Mouse (Mus musculus) ES-E14 (cell line): Measurements from ENCODE around the gene Snap91. TPM values are rescaled to one million over a fixed set of nuclear protein-coding genes. Genes with fewer than 3 reads are reported as not detected.

Source experiments
- DNase-seq: peaks from one replicate; pipeline ENCODE4 v3.0.0-alpha.2; 2013; ENCODE audit warnings: low read depth, low spot score
- H3K27ac ChIP-seq: 2 replicates; pipeline ENCODE4 v1.5.1; 2012; ENCODE audit warnings: low read depth, mild to moderate bottlenecking, low read length, moderate library complexity, mixed read lengths; ENCODE audit not compliant: poor library complexity, insufficient read depth, severe bottlenecking
- H3K36me3 ChIP-seq: 2 replicates; pipeline ENCODE4 v1.6.1; 2012; ENCODE audit warnings: mild to moderate bottlenecking, low read length, moderate library complexity, mixed read lengths; ENCODE audit not compliant: control insufficient read depth, poor library complexity, insufficient read depth, severe bottlenecking
- H3K4me1 ChIP-seq, 2 experiments: fragments of 150-350 bp in 1 of 2; sonication (generic) in 1 of 2; 2 replicates each; pipeline ENCODE4 v1.6.1; 2012; ENCODE audit warnings: low read length in 2 of 2, mild to moderate bottlenecking in 1 of 2, mixed read lengths in 1 of 2; ENCODE audit not compliant: control insufficient read depth in 2 of 2, insufficient read depth in 2 of 2, poor library complexity in 1 of 2
- H3K4me3 ChIP-seq, 2 experiments: fragments of 150-350 bp in 1 of 2; sonication (generic) in 1 of 2; 2 replicates each; pipeline ENCODE4 v1.5.1; 2012; ENCODE audit warnings: low read length in 2 of 2, low read depth in 1 of 2, mild to moderate bottlenecking in 1 of 2, mixed read lengths in 1 of 2; ENCODE audit not compliant: insufficient read depth in 1 of 2, poor library complexity in 1 of 2, severe bottlenecking in 1 of 2
- H3K9ac ChIP-seq: 2 replicates; pipeline ENCODE4 v1.6.1; 2012; ENCODE audit warnings: low read depth, mild to moderate bottlenecking, low read length, mixed read lengths; ENCODE audit not compliant: poor library complexity, insufficient read depth, severe bottlenecking
- H3K9me3 ChIP-seq: fragments of 150-350 bp; sonication (generic); 2 replicates; pipeline ENCODE4 v1.6.1; 2012; ENCODE audit warnings: low read depth, mild to moderate bottlenecking, low read length; ENCODE audit not compliant: control insufficient read depth, insufficient read depth
- CHD2 ChIP-seq: IDR thresholded peaks from 2 replicates; pipeline ENCODE4 v1.6.1; 2014; ENCODE audit warnings: mild to moderate bottlenecking, low read depth, low read length, inconsistent platforms
- HCFC1 ChIP-seq: IDR thresholded peaks from 2 replicates; pipeline ENCODE4 v1.6.1; 2012; ENCODE audit warnings: low read length, inconsistent platforms, borderline replicate concordance; ENCODE audit not compliant: insufficient read depth
- MAFK ChIP-seq: IDR thresholded peaks from 2 replicates; pipeline ENCODE4 v1.6.1; 2014; ENCODE audit warnings: mild to moderate bottlenecking, low read depth, low read length, inconsistent platforms; ENCODE audit not compliant: insufficient read depth
- ZC3H11A ChIP-seq: IDR thresholded peaks from 2 replicates; pipeline ENCODE4 v1.6.1; 2012; ENCODE audit warnings: low read depth, mild to moderate bottlenecking, inconsistent platforms, low read length, borderline replicate concordance
- ZNF384 ChIP-seq: IDR thresholded peaks from 2 replicates; pipeline ENCODE4 v1.6.1; 2012; ENCODE audit warnings: low read depth, low read length, inconsistent platforms
- in situ Hi-C, 2 experiments: fragments of 600-800 bp; cut with MboI; formaldehyde crosslinking; loops; one replicate each; pipeline ENCODE4 v1.15.1; 2025; ENCODE audit warnings: low sequenced_read_pairs in 2 of 2, inconsistent platforms in 1 of 2; ENCODE audit not compliant: unreplicated experiment in 2 of 2
- total RNA-seq: library from RNA; depleted of rRNA; stranded (reverse); fragments of 300-350 nt; gene quantifications from 2 replicates; pipeline ENCODE4 v1.2.3, GENCODE M21; 2012

Snap91 gene
- total RNA-seq, 1 experiment, result 0.80 TPM

DNA sequence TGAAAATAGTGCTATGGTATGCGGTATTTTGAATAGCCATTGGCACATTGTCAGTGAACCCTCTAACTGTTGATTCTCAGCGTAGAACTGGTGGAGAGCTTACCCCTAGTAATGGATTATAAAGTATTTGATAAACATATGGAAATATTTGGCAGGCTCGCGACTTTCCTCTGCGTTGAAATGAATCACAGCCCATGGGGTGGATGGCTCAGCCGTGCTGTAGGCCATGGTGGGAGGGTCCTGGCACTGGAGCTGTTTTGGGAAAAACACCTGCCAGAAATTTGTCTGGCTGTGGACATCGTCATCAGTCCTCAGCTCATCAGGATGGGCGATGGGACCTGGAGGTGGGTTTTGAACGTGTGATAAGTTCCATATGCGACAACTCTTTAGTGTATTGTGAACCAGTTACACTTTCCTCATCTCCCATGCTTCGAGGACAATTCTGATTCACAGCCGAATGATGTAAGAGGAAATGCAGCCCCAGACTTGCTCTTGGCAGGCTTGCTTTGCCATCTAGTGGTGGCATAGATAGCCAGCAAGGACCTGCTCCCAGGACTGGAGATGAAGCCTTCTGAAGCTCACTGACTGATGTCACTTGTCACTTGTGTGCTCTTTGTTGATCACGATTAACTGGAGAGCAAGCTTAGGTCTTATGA lies 134.4 kb downstream of the Snap91 start:
- Histone ChIP-seq H3K27ac (no peak overlapping the region), H3K4me3 (no peak overlapping the region), H3K36me3 (no peaks in the 10 kb centered on the region), H3K9me3 (no peaks in the 10 kb centered on the region), H3K4me1 (peaks cover 0 to 7% of the 10 kb centered on the region in 2 experiments; a peak in 1 of 4 replicates), H3K9ac (peak overlapping the region; percentile 14)
- peak; percentile 65 for DNase-seq
- in situ Hi-C loops, result loop anchor here in 1 of 2 experiments (10.0 kb wide), 2 partner anchors 91 to 151 kb away; no protein-coding TSS in a partner anchor
- TF ChIP-seq MAFK (no peak), ZC3H11A (peak; percentile 85), CHD2 (no peak), ZNF384 (no peak), HCFC1 (no peak)

DNA sequence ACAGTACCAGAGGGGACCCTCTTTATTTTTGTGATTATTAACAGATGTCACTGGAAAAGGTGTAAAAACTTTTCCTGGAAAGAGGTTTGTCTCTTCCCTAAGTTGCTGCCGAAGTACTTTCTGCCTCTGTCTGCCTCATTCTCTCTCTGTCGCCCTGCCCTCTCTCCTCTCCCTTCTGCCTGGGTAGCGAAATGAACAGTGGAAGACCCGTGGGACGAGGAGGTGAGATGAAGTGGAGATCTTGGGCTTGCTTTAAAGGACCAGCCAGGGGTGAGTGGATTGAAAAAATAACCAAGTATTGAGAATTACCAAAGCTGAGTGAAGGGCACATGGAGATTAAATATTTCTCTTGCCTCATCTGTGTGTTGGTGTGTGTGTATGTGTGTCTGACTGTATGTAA lies 136.4 kb downstream of the Snap91 start:
- H3K4me3 ChIP-seq, result peak overlapping the region in 1 of 2 experiments; percentile 50; a peak in 1 of 4 replicates
- no peak for TF ChIP-seq HCFC1
- TF ChIP-seq ZC3H11A, result no peak
- no peak for TF ChIP-seq MAFK
- TF ChIP-seq ZNF384, result no peak
- no peak for TF ChIP-seq CHD2
- in situ Hi-C loops, result loop anchor here in 1 of 2 experiments (10.0 kb wide), 2 partner anchors 89 to 149 kb away; no protein-coding TSS in a partner anchor
- no peaks in the 10 kb centered on the region for H3K36me3 ChIP-seq
- H3K4me1 ChIP-seq, result peaks cover 8 to 17% of the 10 kb centered on the region in 2 experiments; a peak in 3 of 4 replicates
- no peak overlapping the region for H3K27ac ChIP-seq
- H3K9ac ChIP-seq, result no peak overlapping the region; the same call in 1 of the 2 replicates
- no peak for DNase-seq
- no peaks in the 10 kb centered on the region for H3K9me3 ChIP-seq

DNA sequence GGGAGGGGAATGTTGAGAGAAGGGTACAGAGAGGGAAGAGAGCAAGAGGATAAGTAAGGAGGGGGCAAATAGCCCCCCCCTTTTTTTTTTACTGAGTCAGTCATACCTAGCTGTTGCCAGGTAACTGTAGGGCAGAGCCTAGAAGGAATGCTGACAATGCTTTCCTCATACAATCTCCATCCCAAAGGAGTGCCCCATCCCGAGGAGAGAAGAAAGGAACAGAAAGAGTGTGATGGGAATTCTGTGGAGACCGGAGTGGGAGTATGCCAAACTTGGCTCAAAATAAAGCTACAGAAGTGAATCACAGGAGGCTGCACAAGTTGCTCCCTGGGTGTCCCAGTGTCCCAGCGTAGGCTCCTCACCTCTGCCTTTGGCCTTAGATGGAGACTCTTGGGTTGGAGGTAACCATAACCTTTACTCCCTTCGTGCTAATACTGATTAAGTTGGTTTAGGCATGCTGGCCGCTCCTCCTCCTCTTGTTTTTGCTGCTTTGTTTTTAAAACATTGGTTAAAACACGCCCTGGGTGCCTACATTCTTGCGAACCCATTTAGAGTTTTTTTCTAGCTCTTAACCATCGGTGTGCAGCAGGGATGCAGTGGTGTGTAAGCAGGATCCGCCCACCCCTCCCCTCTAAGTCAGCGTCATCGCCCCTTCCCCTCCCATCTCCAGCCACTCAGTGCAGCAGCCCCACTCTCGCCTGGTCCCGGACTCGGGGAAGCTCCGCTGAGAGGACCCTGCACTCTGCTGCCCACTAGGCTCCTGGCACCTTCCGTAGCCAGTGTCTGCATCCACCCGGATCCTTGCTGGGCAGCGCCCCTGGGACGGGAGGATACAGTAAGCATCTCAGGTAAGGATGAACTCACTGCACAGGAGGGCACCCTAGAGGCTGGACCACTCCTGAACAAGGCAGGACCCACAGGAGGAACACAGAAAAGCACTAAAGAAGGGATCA lies 137.2 kb downstream of the Snap91 start, which contains the start of gene Prss35:
Gene Prss35 (plus strand): TSS at position 691 of the 953 bp plus-strand sequence.
- H3K27ac ChIP-seq, result no peak within 1 kb of the TSS
- H3K4me3 ChIP-seq, result peak within 1 kb of the TSS; percentile 50 to 62
- H3K36me3 ChIP-seq, result no peaks in the 10 kb centered on the region
- peaks cover 13 to 21% of the 10 kb centered on the region in 2 experiments for H3K4me1 ChIP-seq
- H3K9ac ChIP-seq, result peak within 1 kb of the TSS; percentile 51; the same call in 1 of the 2 replicates
- no peak for DNase-seq
- TF ChIP-seq CHD2 (no peak), MAFK (peak; percentile 71; the same call in 1 of the 2 replicates)
- no peaks in the 10 kb centered on the region for H3K9me3 ChIP-seq
- in situ Hi-C loops, result loop anchor here in 1 of 2 experiments (10.0 kb wide), 2 partner anchors 88 to 148 kb away; no protein-coding TSS in a partner anchor

DNA sequence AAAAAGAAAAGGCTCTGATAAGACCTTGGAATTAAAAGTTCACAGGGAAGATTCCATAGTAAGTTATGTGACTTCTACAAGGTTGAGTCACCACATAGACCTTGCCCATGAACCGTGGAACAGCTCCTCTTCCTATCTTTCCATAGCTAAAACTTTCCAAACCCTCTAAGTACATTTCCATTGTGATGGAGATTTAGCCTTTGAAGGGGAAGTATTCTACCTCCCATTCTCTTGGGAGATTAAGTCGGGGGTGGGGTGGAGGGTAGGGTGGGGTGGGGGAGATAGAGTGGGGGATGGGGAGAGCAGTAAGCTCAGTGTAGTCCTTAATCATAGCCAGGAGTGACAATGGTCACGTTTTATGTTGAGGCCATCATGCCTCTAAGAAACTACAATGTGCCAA lies 140.5 kb downstream of the Snap91 start:
- Histone ChIP-seq H3K9me3 (no peaks in the 10 kb centered on the region), H3K27ac (no peak overlapping the region; the same call in 1 of the 2 replicates), H3K9ac (no peak overlapping the region), H3K4me3 (no peak overlapping the region), H3K4me1 (peaks cover 14 to 18% of the 10 kb centered on the region in 2 experiments), H3K36me3 (no peaks in the 10 kb centered on the region)
- TF ChIP-seq ZC3H11A (no peak), MAFK (no peak), CHD2 (no peak), ZNF384 (no peak), HCFC1 (no peak)
- in situ Hi-C loops, result loop anchor here in 1 of 2 experiments (10.0 kb wide), 2 partner anchors 85 to 145 kb away; no protein-coding TSS in a partner anchor
- peak; percentile 71 for DNase-seq
